Mouse (Mus musculus): ENCODE results near the gene Lmntd1.
A peak's percentile ranks its signal among the peaks of the same experiment; 100 is the strongest.

The Lmntd1 gene

GRCm38 (mm10) chr6:145488251-145488650 is 125.9 kb downstream of the Lmntd1 start:
- no peak for DNase-seq (ENCODE audit: low read depth, low spot score)

GRCm38 (mm10) chr6:145485986-145486605 is 128.0 kb downstream of the Lmntd1 start:
- DNase-seq (ENCODE audit: low read depth, low spot score): no peak

GRCm38 (mm10) chr6:145483318-145483674 is 130.8 kb downstream of the Lmntd1 start:
- DNase-seq (ENCODE audit: low read depth, low spot score): no peak

- no peak for DNase-seq (ENCODE audit: low read depth, low spot score)
Measured at GRCm38 (mm10) chr6:145482656-145483317, 131.3 kb downstream of the Lmntd1 start.

- no peak for DNase-seq (ENCODE audit: low read depth, low spot score)
Measured at GRCm38 (mm10) chr6:145481938-145482337, 132.2 kb downstream of the Lmntd1 start.

- DNase-seq (ENCODE audit: low read depth, low spot score): no peak
Measured at GRCm38 (mm10) chr6:145478821-145479271, 135.3 kb downstream of the Lmntd1 start.

- DNase-seq (ENCODE audit: low read depth, low spot score): no peak
Measured at GRCm38 (mm10) chr6:145477367-145477905, 136.7 kb downstream of the Lmntd1 start.

GRCm38 (mm10) chr6:145471638-145472247 is 142.4 kb downstream of the Lmntd1 start:
- no peak for DNase-seq (ENCODE audit: low read depth, low spot score)

- no peak for DNase-seq (ENCODE audit: low read depth, low spot score)
Measured at GRCm38 (mm10) chr6:145469260-145469943, 144.7 kb downstream of the Lmntd1 start.

GRCm38 (mm10) chr6:145464027-145464426 is 150.1 kb downstream of the Lmntd1 start:
- no peak for DNase-seq (ENCODE audit: low read depth, low spot score)

GRCm38 (mm10) chr6:145462677-145463245 is 151.4 kb downstream of the Lmntd1 start:
- DNase-seq (ENCODE audit: low read depth, low spot score): no peak

GRCm38 (mm10) chr6:145457066-145457465 is 157.1 kb downstream of the Lmntd1 start:
- no peak for DNase-seq (ENCODE audit: low read depth, low spot score)

GRCm38 (mm10) chr6:145450628-145451403 is 163.3 kb downstream of the Lmntd1 start:
- DNase-seq (ENCODE audit: low read depth, low spot score): no peak

- no peak for DNase-seq (ENCODE audit: low read depth, low spot score)
Measured at GRCm38 (mm10) chr6:145448361-145448760, 165.8 kb downstream of the Lmntd1 start.

- DNase-seq (ENCODE audit: low read depth, low spot score): no peak
Measured at GRCm38 (mm10) chr6:145445811-145446500, 168.2 kb downstream of the Lmntd1 start.

- no peak for DNase-seq (ENCODE audit: low read depth, low spot score)
Measured at GRCm38 (mm10) chr6:145445380-145445779, 168.7 kb downstream of the Lmntd1 start.

- peak; percentile 19 for DNase-seq (ENCODE audit: low read depth, low spot score)
Measured at GRCm38 (mm10) chr6:145442786-145443185, 171.3 kb downstream of the Lmntd1 start.

GRCm38 (mm10) chr6:145441416-145442110 is 172.6 kb downstream of the Lmntd1 start:
- DNase-seq (ENCODE audit: low read depth, low spot score): no peak

- DNase-seq (ENCODE audit: low read depth, low spot score): no peak
Measured at GRCm38 (mm10) chr6:145438851-145439250, 175.3 kb downstream of the Lmntd1 start.

GRCm38 (mm10) chr6:145435764-145436163 is 178.4 kb downstream of the Lmntd1 start:
- DNase-seq (ENCODE audit: low read depth, low spot score): no peak

Measured in CD4-positive helper T cell, adult 2 months (primary cell).